Mouse (Mus musculus) heart, postnatal 0 days (tissue): ENCODE data around the gene Rbms3. TPM values are rescaled to one million over a fixed set of nuclear protein-coding genes. Genes with fewer than 3 reads are reported as not detected.

Source experiments
- ATAC-seq: fragments of 200-750 bp; cut with Nextera tagmentation; 2 replicates; pipeline ENCODE4 v1.8.0; 2017; ENCODE audit warnings: low read depth, moderate number of reproducible peaks, moderate library complexity; ENCODE audit not compliant: insufficient read depth
- DNase-seq: peaks from one replicate; pipeline ENCODE4 v3.0.0-alpha.2; 2016; ENCODE audit warnings: low spot score
- H3K27ac ChIP-seq: fragments of 300-500 bp; sonication (generic); 2 replicates; pipeline ENCODE4 v1.5.1; 2014; ENCODE audit warnings: low read depth, mild to moderate bottlenecking
- H3K27me3 ChIP-seq: fragments of 300-500 bp; sonication (generic); 2 replicates; pipeline ENCODE4 v1.6.1; 2014; ENCODE audit warnings: low read length, mixed read lengths; ENCODE audit not compliant: control insufficient read depth, insufficient read depth
- H3K36me3 ChIP-seq: fragments of 300-500 bp; sonication (generic); replicated peaks from 2 replicates; pipeline ENCODE4 v1.6.1; 2014; ENCODE audit warnings: low read length, mixed read lengths; ENCODE audit not compliant: control insufficient read depth, insufficient read depth
- H3K4me1 ChIP-seq: fragments of 300-500 bp; sonication (generic); 2 replicates; pipeline ENCODE4 v1.6.1; 2014; ENCODE audit warnings: antibody characterized with exemption; ENCODE audit not compliant: control insufficient read depth, insufficient read depth
- H3K4me2 ChIP-seq: fragments of 300-500 bp; sonication (generic); 2 replicates; pipeline ENCODE4 v1.6.1; 2014; ENCODE audit warnings: low read depth, mild to moderate bottlenecking, low read length, moderate library complexity
- H3K4me3 ChIP-seq: fragments of 300-500 bp; sonication (generic); 2 replicates; pipeline ENCODE4 v1.5.1; 2014; ENCODE audit warnings: low read depth, low read length
- H3K9ac ChIP-seq: fragments of 300-500 bp; sonication (generic); replicated peaks from 2 replicates; pipeline ENCODE4 v1.6.1; 2014; ENCODE audit warnings: low read depth, low read length, mixed read lengths
- H3K9me3 ChIP-seq: fragments of 300-500 bp; sonication (generic); replicated peaks from 2 replicates; pipeline ENCODE4 v1.6.1; 2016; ENCODE audit warnings: low read length; ENCODE audit not compliant: control insufficient read depth
- CTCF ChIP-seq: IDR thresholded peaks from 2 replicates; pipeline ENCODE4 v1.5.1; 2016; ENCODE audit warnings: antibody characterized with exemption, control low read depth, low read depth
- EP300 ChIP-seq: IDR thresholded peaks from 2 replicates; pipeline ENCODE4 v1.6.1; 2016; ENCODE audit warnings: antibody characterized with exemption, low read depth
- WGBS: fragments of 180-500 bp; shearing (Covaris S2); extraction: QIAGEN DNeasy Blood & Tissue Kit; methylation state at CpG from one replicate; pipeline ENCODE4 v1.1.7; 2014; 5-methylcytosine and 5-hydroxymethylcytosine counted together
- polyA plus RNA-seq: library from polyadenylated mRNA; unstranded; fragments of >200 nt; fragmentation: Nextera tagmentation; extraction: Ambion mirVana; gene quantifications from 2 replicates; pipeline ENCODE4 v1.2.1, GENCODE M21; 2015
- total RNA-seq: library from RNA; depleted of rRNA; stranded (reverse); fragments of >200 nt; gene quantifications from 2 replicates; pipeline ENCODE4 v1.2.3, GENCODE M21; 2014; ENCODE audit warnings: low replicate concordance; rRNA removed

Rbms3 gene
- total RNA-seq (46.8 and 75.3 TPM in 2 replicates), polyA plus RNA-seq (18.2 and 19.9 TPM in 2 replicates)

DNA sequence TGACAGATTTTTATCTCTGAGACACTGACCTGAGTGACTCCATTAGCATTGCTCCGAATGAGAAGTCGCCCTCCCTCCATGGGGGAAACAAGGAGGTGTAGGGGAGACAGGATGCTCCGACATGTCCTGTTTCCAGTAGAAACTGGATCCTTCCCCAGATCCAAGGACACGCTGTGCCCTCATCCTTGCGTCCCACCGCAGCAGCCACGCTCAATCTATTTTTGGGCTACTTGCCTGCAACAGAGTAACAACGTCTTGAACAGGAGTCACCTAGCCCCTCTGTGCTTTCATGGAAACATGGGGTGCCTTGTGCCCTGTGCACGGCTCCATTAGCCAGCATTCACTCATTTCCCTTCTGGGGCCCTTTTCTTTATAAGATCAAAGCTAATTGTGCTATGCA, at the start of gene Rbms3:
TSS of gene Rbms3 (minus strand) at position 143 of the 400 bp plus-strand sequence.
- Histone ChIP-seq H3K4me1 (no peaks in the 10 kb centered on the region), H3K9me3 (no peaks in the 10 kb centered on the region), H3K36me3 (no peaks in the 10 kb centered on the region), H3K4me2 (no peak within 1 kb of the TSS), H3K27ac (no peak within 1 kb of the TSS), H3K27me3 (no peaks in the 10 kb centered on the region), H3K9ac (no peak within 1 kb of the TSS), H3K4me3 (no peak within 1 kb of the TSS)
- DNase-seq (no peak), ATAC-seq (no peak)
- WGBS, result 56% methylated on average over 9 of the region's 9 CpGs
- TF ChIP-seq CTCF (no peak), EP300 (no peak)

DNA sequence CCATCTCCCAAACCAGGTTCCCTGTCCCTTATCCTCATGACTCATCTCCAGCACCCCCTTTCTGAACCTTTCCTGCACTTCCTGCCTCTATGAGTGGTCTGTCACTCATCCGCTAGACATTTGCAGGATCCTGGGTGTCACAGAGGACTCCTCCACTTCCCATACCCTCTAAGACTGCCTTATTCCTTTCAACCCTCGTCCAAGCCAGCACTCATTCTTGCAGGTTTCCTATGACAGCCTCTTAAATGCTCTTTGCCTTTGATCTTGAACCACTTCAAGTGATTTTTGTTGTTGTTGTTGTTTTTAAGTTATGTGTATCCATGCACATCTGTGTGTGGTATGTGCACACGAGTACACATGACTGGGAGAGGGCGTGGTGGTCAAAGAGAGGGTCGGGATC, 43.6 kb upstream of the Rbms3 start:
- no peak for DNase-seq
- Histone ChIP-seq H3K4me1 (no peaks in the 10 kb centered on the region), H3K4me2 (no peak overlapping the region), H3K27me3 (0 out of 2 replicates have a peak, but pooled peaks cover 4% of the 10 kb centered on the region), H3K27ac (no peak overlapping the region), H3K36me3 (no peaks in the 10 kb centered on the region), H3K9me3 (no peaks in the 10 kb centered on the region), H3K4me3 (no peak overlapping the region), H3K9ac (no peak overlapping the region)
- no peak for ATAC-seq
- WGBS, result 74% methylated on average over 5 of the region's 5 CpGs
- no peak for TF ChIP-seq EP300
- no peak for TF ChIP-seq CTCF

DNA sequence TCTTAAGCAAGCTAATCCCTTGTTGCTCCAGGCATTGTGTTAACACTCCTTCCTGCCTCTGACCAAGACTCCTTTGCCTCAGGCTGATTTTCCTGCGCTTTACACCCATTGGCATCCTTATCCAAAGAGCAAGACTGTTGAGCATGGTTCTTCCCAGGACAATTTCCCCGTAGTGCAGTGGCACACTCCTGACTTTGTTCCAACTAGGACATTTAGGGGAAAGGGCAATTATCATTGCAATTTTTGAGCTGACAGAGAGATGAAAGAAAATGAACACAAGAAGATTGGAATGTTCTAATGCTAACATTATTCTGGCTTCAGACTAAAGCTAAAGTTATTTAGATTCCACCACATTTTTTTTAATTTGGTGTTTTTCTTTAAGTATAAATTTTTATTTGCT, 24.9 kb upstream of the Rbms3 start:
- DNase-seq, result no peak
- TF ChIP-seq CTCF (no peak), EP300 (no peak)
- Histone ChIP-seq H3K36me3 (no peaks in the 10 kb centered on the region), H3K4me1 (no peaks in the 10 kb centered on the region), H3K4me3 (no peak overlapping the region), H3K9ac (no peak overlapping the region), H3K27ac (no peak overlapping the region), H3K9me3 (no peaks in the 10 kb centered on the region), H3K27me3 (no peaks in the 10 kb centered on the region), H3K4me2 (no peak overlapping the region)
- 61% methylated on average over 2 of the region's 2 CpGs for WGBS
- no peak for ATAC-seq

DNA sequence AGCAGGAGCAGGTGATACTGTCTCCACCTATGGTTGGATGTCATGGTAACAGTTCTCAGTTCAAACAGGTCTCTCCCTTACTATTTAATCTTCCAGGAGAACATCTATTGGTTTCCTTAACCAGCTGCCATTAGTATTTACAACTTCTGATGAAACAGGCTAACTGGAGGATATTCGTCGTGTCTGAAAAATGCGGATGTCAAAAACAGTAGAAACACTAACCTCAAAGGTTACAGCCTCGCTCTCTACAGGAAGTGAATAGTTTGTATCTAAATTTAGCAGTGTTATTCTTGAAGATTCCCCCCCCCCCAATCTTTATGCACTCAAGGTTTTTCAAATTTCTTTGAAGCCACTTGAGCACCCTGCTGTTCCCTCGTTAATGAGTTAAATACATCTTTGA, 23.9 kb upstream of the Rbms3 start:
- H3K9ac ChIP-seq, result no peak overlapping the region
- no peak overlapping the region for H3K4me3 ChIP-seq

DNA sequence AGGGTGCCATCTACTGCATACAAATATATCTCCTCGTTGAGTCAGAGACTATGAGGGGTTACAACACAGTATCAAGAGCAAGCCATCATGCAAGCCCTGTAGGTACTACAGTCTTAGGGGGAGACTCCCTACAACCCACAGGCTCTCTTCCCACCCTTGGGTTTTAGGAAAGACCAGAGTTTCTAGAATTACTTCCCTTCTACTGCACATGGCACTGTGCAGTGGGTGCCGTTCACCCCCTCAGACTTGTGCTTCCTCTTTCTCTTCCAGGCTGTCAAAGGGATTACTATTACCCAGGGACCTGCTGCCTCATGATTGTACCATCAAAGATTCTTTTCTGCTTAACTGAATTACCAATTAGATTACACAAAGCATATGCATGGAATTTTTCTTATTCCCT, 16.4 kb upstream of the Rbms3 start:
- H3K9ac ChIP-seq, result no peak overlapping the region
- H3K27me3 ChIP-seq, result no peaks in the 10 kb centered on the region
- DNase-seq (no peak), ATAC-seq (no peak)
- no peak overlapping the region for H3K4me3 ChIP-seq
- no peak overlapping the region for H3K4me2 ChIP-seq
- no peaks in the 10 kb centered on the region for H3K4me1 ChIP-seq
- no peaks in the 10 kb centered on the region for H3K36me3 ChIP-seq
- no peak for TF ChIP-seq CTCF
- TF ChIP-seq EP300, result no peak
- WGBS, result 69% methylated on average over 2 of the region's 2 CpGs
- H3K9me3 ChIP-seq, result no peaks in the 10 kb centered on the region
- no peak overlapping the region for H3K27ac ChIP-seq

More for the DNA sequence above, 23.9 kb upstream of the Rbms3 start:
- ATAC-seq (no peak), DNase-seq (no peak)
- TF ChIP-seq EP300 (no peak), CTCF (no peak)
- Histone ChIP-seq H3K4me1 (no peaks in the 10 kb centered on the region), H3K27ac (no peak overlapping the region), H3K9me3 (no peaks in the 10 kb centered on the region), H3K36me3 (no peaks in the 10 kb centered on the region), H3K4me2 (no peak overlapping the region), H3K27me3 (no peaks in the 10 kb centered on the region)
- WGBS, result 40% methylated on average over 5 of the region's 5 CpGs

DNA sequence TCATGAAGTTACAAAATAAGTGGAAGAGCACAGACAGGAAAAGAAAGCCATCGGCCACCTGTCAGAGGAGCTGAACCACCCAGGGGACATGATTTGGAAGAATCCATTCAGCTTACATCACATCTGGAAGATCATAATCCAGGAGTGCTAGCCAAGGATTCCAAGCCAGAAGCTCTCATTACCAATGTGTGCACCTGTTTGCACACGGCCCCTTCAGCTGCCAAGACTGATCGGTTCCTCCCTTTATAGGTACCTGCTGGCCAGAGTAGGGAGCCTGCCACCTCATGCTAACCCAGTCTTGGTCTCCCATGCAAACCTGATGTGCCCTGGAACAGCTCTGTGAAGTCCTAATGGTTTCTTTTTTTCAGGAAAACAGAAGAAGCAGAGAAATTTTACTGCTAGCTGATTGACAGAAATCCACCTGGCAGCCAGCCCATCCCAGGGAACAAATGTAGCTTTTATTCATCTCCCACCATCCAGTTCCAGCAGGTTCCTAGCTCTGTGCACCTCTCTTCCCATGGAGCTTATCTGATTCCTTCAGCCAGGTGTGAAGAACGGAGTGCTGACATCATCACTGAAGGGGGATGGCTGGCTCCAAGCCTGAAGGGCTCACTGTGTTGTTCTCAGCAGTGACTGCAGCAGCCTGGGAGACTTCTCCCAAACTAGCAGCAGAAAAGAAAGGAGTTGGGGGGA, 11.5 kb upstream of the Rbms3 start:
- WGBS, result 72% methylated on average over 4 of the region's 4 CpGs

More for the DNA sequence above, 11.5 kb upstream of the Rbms3 start:
- Histone ChIP-seq H3K27me3 (no peaks in the 10 kb centered on the region), H3K27ac (no peak overlapping the region), H3K4me3 (no peak overlapping the region), H3K4me2 (no peak overlapping the region), H3K9ac (no peak overlapping the region), H3K36me3 (no peaks in the 10 kb centered on the region), H3K9me3 (no peaks in the 10 kb centered on the region), H3K4me1 (no peaks in the 10 kb centered on the region)
- TF ChIP-seq EP300, result no peak
- TF ChIP-seq CTCF, result no peak
- ATAC-seq, result no peak
- DNase-seq, result no peak
